Mouse (Mus musculus) frontal cortex, postnatal 10 days (tissue): Measurements from ENCODE around the gene Hes2.

Source experiments
- DNase-seq, 2 experiments: peaks; one replicate each; pipeline ENCODE4 v3.0.0; 2022; ENCODE audit warnings: low spot score in 2 of 2, mixed read lengths in 1 of 2

Hes2 gene

GRCm38 (mm10) chr4:152186205-152187082 lies 27.8 kb downstream of the Hes2 start:
- no peak for DNase-seq

- no peak for DNase-seq
Measured at GRCm38 (mm10) chr4:152187142-152187541, 28.5 kb downstream of the Hes2 start.

DNA sequence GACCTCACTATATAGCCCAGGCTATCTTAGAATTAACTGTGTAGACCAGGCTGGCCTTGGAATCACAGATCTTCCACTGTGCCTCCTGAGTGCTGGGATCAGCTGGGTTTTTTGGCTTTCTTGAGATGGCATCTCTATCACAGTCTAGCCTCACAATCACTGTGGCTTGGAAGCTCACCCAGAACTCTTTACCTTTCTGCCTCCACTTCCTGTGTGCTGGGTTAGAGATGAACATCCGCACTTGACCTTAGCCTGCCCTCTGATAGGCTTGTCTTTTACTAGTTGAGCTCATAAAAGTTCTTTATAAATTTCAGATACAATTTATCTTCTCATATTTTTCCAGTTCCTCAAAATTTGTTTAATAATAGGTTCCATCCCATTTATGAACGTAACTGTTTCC lies 30.0 kb downstream of the Hes2 start:
- no peak for DNase-seq

DNA sequence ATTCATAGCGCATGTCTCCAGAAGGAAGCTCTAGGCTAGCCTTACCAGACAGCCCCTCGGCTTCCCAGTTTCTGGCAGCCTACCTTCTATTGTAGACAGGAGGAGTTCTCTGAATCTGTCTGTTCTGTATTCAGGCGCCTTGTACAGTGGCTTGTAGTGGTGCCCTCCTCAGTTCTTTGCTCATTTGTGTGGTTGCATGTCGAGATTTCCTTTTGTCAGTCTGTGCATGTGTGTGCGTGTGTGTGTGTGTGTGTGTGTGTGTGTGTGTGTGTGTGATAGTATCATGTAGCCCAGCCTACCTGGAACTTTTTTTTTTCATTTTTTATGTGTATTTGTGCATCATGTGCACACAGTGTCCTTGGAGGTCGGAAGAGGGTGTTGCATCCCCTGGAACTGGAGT lies 30.4 kb downstream of the Hes2 start:
- DNase-seq = no peak

GRCm38 (mm10) chr4:152189691-152190090 lies 31.0 kb downstream of the Hes2 start:
- no peak for DNase-seq

GRCm38 (mm10) chr4:152190096-152190653 lies 31.5 kb downstream of the Hes2 start:
- DNase-seq = no peak

- DNase-seq = no peak
Measured at GRCm38 (mm10) chr4:152190701-152191100, 32.0 kb downstream of the Hes2 start.

DNA sequence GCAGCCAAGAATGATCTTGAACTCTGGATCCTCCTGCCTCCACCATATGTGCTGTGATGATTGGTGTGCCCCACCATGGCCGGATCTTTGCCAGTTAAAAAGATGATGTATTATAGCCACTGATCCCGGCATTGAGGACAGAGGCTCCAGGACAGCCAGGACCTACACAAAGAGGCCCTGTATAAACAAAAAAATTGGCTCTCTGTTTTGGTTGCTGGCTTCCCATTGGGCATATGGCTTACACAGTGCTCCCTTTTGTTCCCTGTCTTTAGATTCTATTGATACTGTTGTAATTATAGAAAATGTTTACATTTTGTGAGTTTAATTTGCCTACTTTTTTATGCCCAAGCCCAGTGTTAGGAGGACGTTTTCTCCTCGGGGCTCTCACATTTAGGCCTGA lies 33.9 kb downstream of the Hes2 start:
- no peak for DNase-seq

DNA sequence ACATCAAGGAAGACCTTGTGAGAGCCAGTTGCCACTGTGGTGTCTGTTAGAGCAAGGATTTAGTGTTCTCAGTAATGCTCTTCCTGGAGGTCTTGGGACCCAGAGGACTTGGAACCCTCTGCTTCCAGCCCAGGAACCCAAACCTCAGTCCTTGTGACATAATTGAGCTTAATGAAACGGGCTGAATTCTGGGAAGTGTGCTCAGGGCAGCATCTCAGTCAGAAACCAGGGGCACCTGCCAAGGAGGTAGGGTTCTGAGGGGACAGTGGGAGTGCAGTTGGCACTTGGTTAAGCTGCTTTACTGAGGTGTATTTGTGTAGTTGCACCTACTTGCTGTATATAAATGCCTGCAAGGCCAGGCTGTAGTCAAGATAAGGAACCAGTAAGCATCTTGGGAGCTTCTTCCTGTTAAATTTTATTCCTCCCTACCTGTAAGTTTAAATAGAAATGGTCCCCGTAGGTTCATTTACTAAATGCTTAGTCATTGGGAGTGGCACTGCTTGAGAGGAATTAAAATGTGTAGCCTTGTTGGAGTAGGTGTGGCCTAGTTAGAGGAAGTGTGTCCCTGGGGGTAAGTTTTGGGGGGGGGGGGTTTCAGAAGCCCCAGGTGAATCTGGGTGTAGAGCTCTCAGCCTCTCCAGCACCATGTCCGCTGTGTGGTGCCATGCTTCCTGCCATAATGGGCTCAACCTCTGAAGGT lies 36.0 kb downstream of the Hes2 start:
- no peak for DNase-seq

GRCm38 (mm10) chr4:152196276-152196675 lies 37.6 kb downstream of the Hes2 start:
- no peak for DNase-seq

GRCm38 (mm10) chr4:152197545-152197944 lies 38.9 kb downstream of the Hes2 start:
- DNase-seq = no peak

DNA sequence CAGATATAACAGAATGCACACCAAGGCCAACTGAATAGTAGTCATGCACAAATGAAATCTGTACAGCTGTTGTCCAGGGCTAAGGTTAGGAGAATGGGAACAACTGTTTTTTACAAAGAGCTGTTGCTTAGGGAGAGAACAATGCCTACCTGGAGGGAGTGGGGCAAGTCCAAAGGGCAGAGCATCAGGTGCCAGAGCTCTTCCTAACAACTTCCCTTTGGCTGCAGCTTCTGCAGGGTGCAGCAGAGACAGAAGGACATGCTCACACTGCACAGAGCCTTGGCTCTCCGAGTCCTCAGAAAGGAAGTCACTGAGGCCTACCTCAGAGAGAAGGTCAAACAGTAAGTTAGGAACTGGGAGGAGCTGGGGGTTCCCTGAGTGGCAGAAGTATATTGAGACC lies 41.0 kb downstream of the Hes2 start:
- DNase-seq = no peak

- no peak for DNase-seq
Measured at GRCm38 (mm10) chr4:152201492-152201891, 42.8 kb downstream of the Hes2 start.

DNA sequence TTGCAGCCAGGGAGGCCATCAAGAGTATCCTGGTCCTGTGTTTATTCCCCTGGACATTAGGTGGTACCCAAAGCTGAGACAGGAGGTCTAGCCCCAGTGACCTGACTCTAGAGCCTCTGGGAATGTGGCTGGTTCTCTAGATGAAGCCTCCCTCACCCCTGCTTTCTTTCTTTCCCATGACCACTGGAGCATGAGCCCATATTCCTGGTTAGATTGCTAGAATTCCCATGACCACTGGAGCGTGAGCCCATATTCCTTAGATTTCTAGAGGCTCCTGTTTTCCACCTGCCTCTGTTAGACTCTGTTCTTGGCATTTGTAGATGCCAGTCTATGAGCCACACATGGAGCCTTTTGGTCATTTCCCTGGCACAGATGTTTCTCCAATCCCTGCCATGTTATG lies 43.8 kb downstream of the Hes2 start:
- DNase-seq = no peak

DNA sequence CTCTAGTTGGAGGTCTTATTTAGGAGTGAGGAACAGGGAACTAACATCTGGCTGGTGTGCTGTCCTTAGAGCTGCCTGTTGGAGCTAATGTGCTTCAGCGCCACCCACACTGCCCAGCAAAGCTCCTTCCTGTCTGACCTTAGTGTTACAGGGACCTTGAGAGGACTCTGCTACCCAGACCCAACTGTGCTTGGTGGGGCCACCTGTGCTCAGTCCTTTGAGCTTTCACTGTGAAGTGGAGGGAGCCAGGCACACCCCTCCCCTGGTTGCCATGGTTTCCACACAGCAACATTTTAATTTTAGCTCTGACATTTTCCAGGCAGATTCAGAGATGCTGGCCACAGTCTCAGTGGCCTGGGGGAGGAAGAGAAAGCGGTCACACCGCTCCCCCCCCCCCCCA lies 44.2 kb downstream of the Hes2 start:
- no peak for DNase-seq

DNA sequence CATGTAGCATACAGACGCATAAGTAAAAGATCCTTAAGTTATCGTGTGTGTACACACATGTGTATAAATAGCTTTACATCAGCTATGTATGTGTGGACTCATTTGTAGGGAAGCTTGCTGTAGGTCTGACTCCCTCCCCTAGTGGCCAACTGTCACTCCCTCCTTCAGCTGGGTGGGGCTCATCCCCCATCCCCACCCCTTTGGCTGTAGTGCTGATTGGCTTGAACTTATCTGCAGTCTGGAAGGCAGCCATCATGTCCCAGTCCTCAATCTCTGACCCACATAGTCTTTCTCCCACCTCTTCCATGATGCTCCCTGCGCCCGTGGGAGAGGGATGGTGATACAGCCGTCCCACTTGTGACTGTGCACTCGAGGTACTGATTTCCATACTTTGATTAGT lies 46.0 kb downstream of the Hes2 start:
- DNase-seq = peak in 1 of 2 experiments; percentile 5

- DNase-seq = no peak
Measured at GRCm38 (mm10) chr4:152206199-152206598, 47.5 kb downstream of the Hes2 start.

DNA sequence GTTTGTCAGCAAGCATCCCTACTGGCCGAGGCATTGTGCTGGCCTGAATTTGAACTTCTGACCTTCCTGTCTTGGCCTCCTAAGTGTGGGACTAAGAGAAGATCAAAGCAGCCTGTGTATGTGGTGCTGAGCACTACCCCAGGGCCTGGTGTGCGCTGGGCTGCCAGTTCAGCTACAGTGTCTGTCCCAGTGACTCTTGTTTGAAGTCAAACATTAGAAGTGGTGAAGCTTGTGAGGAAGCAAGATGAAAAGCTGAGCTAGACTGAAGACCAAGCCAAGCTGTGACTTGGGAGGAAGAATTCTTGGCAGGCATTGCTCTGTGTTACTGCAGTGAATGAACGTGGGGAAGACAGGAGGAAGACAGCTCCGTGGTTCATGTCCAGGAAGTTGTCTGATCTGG lies 51.0 kb downstream of the Hes2 start:
- no peak for DNase-seq
